14 mouse cellular contexts compared by ENCODE assay signal in the genomic region with DNA sequence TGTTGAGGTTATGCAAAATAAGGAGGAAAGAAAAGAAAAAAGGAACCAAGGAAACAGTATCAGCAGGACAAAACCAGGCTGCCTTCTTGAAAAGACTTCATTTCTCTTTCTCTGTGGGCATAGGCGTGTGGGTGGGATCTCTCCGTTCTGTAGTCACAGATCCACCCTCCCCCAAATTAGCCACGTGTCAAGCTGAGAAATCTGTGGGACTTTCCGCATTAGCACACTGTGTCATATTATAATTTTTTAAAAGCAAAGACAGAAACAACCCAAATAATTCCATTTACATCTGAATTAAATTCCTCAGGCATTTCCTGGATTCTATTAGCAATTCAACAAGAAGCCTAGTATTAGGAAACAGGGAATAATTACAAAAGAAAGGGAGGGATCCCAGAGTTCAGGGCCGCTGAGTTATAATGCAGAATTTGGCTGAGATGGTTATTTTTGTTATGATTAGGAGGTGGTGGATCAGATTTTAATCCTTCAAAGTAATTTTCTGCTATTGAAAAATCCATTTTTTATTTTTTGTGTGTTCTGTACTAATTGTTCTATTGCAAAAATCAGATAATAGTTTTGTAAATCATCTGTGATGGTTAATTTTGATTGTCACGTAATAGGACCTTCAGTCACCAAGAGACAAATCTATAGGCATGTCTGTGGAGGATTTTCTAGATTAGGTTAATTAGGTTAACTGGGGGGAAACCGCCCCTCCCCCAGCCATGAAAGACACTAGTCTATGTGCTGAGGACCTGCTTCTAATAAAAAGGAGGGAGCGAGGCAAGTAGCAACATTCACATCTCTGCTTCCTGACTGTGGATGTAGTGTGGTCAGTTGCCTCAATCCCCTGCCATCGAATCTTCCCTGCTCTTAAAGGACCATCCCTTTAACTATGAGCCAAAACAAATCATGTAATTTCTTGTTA.
DNase-seq lines count a peak whose midpoint lies in the region; ATAC-seq and TF ChIP-seq lines count a peak whose summit lies in the region.
"Had no signal": no experiment of that assay in that cellular context is flagged by ENCODE, and none has a peak within 500 bp of the region (broad histone marks: within the 10 kb centered on the region; RNA-seq: fewer than 3 reads in every experiment).

No protein-coding gene starts in this region.

- no peak overlapping the region for H3K4me2 ChIP-seq in forebrain, embryonic 13.5 days
- no peak overlapping the region for H3K4me2 ChIP-seq in liver, embryonic 12.5 days
- H3K4me2 ChIP-seq: intestine, embryonic 15.5 days; liver, embryonic 15.5 days had no signal

- peak; percentile 9 to 28 for DNase-seq in frontal cortex, postnatal 36 days (ENCODE audit: low spot score in 2 of 2)
- peak; percentile 10 to 68 for DNase-seq in left cerebral cortex, postnatal 25 days (ENCODE audit: low spot score in 2 of 2)
- DNase-seq in kidney, postnatal 25 days: no peak
- no peak for DNase-seq in neural tube, embryonic 10.5 days (ENCODE audit: extremely low spot score, low spot score)
- DNase-seq: adrenal gland, postnatal 36 days; cerebellum, adult 9-11 months; gastrocnemius, postnatal 25 days had no signal

- no peak for TF ChIP-seq CTCF in ES-Bruce4 (IDR thresholded peaks at IDR 0.05; ENCODE audit: low read depth, low read length)

- H3K27ac ChIP-seq in ES-Bruce4 (ENCODE audit: insufficient read depth, low read length): peak overlapping the region; percentile 95
- no peak overlapping the region for H3K27ac ChIP-seq in forebrain, embryonic 13.5 days
- H3K27ac ChIP-seq in liver, embryonic 12.5 days: no peak overlapping the region
- H3K27ac ChIP-seq: intestine, embryonic 15.5 days; liver, embryonic 15.5 days; macrophage had no signal

- TF ChIP-seq EP300 in ES-Bruce4 (IDR thresholded peaks at IDR 0.05; ENCODE audit: insufficient read depth, low read depth, low read length): peak; percentile 40; the same call in 1 of the 2 replicates

- H3K4me1 ChIP-seq in ES-Bruce4 (ENCODE audit: control insufficient read depth, insufficient read depth, low read length): peaks cover 4% of the 10 kb centered on the region
- 0 out of 2 replicates have a peak, but pooled peaks cover 7% of the 10 kb centered on the region for H3K4me1 ChIP-seq in forebrain, embryonic 13.5 days
- no peaks in the 10 kb centered on the region for H3K4me1 ChIP-seq in liver, embryonic 12.5 days
- H3K4me1 ChIP-seq: intestine, embryonic 15.5 days; liver, embryonic 15.5 days had no signal

- intact Hi-C loops in left cerebral cortex, postnatal 25 days (cut with DNase I): no loop called here

- H3K27me3 ChIP-seq in ES-Bruce4 (ENCODE audit: control insufficient read depth, insufficient read depth, low read length, poor library complexity, severe bottlenecking): no peaks in the 10 kb centered on the region
- H3K27me3 ChIP-seq in forebrain, embryonic 13.5 days: no peaks in the 10 kb centered on the region
- no peaks in the 10 kb centered on the region for H3K27me3 ChIP-seq in liver, embryonic 12.5 days (replicated peaks)
- H3K27me3 ChIP-seq: intestine, embryonic 15.5 days; liver, embryonic 15.5 days had no signal

- H3K9ac ChIP-seq in ES-Bruce4 (ENCODE audit: low read depth, poor library complexity, severe bottlenecking): no peak overlapping the region
- no peak overlapping the region for H3K9ac ChIP-seq in forebrain, embryonic 13.5 days
- H3K9ac ChIP-seq in liver, embryonic 12.5 days: no peak overlapping the region
- H3K9ac ChIP-seq: intestine, embryonic 15.5 days; liver, embryonic 15.5 days had no signal

- no peak for TF ChIP-seq POLR2A in ES-Bruce4 (IDR thresholded peaks at IDR 0.05; ENCODE audit: insufficient read depth, low read length)

- 29% methylated on average over 9 of the region's 9 CpGs for WGBS in forebrain, embryonic 13.5 days
- WGBS in liver, embryonic 12.5 days (ENCODE audit: insufficient replicate concordance): 61% methylated on average over 9 of the region's 9 CpGs

- no peak overlapping the region for H3K4me3 ChIP-seq in ES-Bruce4 (ENCODE audit: low read depth, low read length)
- no peak overlapping the region for H3K4me3 ChIP-seq in forebrain, embryonic 13.5 days
- H3K4me3 ChIP-seq in liver, embryonic 12.5 days: no peak overlapping the region
- H3K4me3 ChIP-seq: intestine, embryonic 15.5 days; liver, embryonic 15.5 days had no signal

- ATAC-seq in frontal cortex, adult (ENCODE audit: low TSS enrichment): no peak
- peak; percentile 93 for ATAC-seq in forebrain, embryonic 13.5 days
- ATAC-seq in liver, embryonic 12.5 days: no peak
- ATAC-seq: intestine, embryonic 15.5 days had no signal

- H3K36me3 ChIP-seq in ES-Bruce4 (ENCODE audit: control insufficient read depth, insufficient read depth, low read length, poor library complexity, severe bottlenecking): no peaks in the 10 kb centered on the region
- no peaks in the 10 kb centered on the region for H3K36me3 ChIP-seq in forebrain, embryonic 13.5 days (ENCODE audit: poor library complexity, severe bottlenecking)
- no peaks in the 10 kb centered on the region for H3K36me3 ChIP-seq in liver, embryonic 12.5 days
- H3K36me3 ChIP-seq: intestine, embryonic 15.5 days; liver, embryonic 15.5 days had no signal

- peaks cover 9% of the 10 kb centered on the region for H3K9me3 ChIP-seq in ES-Bruce4 (replicated peaks; ENCODE audit: control insufficient read depth, insufficient read depth, low read length, poor library complexity, severe bottlenecking)
- no peaks in the 10 kb centered on the region for H3K9me3 ChIP-seq in forebrain, embryonic 13.5 days (replicated peaks)
- no peaks in the 10 kb centered on the region for H3K9me3 ChIP-seq in liver, embryonic 12.5 days (replicated peaks)
- H3K9me3 ChIP-seq: intestine, embryonic 15.5 days; liver, embryonic 15.5 days had no signal

Comparison
In these comparisons a context has a peak if more than half of its experiments do, and no peak if none do; other contexts are left out.
1. DNase-seq: peak in frontal cortex, postnatal 36 days (2 of 2) and left cerebral cortex, postnatal 25 days (2 of 2); none in kidney, postnatal 25 days (0 of 2) and neural tube, embryonic 10.5 days (single experiment).